Comparison of ENCODE assay signal across 7 mouse cellular contexts in genomic region chr1:36068076-36068475, GRCm38 (mm10). TPM values are rescaled to one million over a fixed set of nuclear protein-coding genes. Genes with fewer than 3 reads are reported as not detected.
DNase-seq lines count a peak whose midpoint lies in the region; ATAC-seq and TF ChIP-seq lines count a peak whose summit lies in the region.

Hs6st1 (plus strand) TSS chr1:36068400.

- peak; percentile 84 for TF ChIP-seq POLR2A in small intestine, adult 2 months (IDR thresholded peaks at IDR 0.05; ENCODE audit: low read depth, low read length)

- ATAC-seq in intestine, postnatal 0 days, result peak; percentile 86
- ATAC-seq in midbrain, embryonic 12.5 days (ENCODE audit: low FRiP score, low read depth), result peak; percentile 90

- H3K4me1 ChIP-seq in intestine, postnatal 0 days (replicated peaks; ENCODE audit: control insufficient read depth, insufficient read depth, low read length), result peaks cover 25% of the 10 kb centered on the region; the same call in 1 of the 2 replicates
- H3K4me1 ChIP-seq in midbrain, embryonic 12.5 days, result peaks cover 73% of the 10 kb centered on the region
- H3K4me1 ChIP-seq in small intestine, adult 2 months (ENCODE audit: control insufficient read depth, insufficient read depth, insufficient read length, low read length), result peaks cover 32% of the 10 kb centered on the region

- peak within 1 kb of the TSS; percentile 69 for H3K4me3 ChIP-seq in intestine, postnatal 0 days (ENCODE audit: low read depth, low read length)
- peak within 1 kb of the TSS; percentile 81 for H3K4me3 ChIP-seq in midbrain, embryonic 12.5 days
- H3K4me3 ChIP-seq in small intestine, adult 2 months (ENCODE audit: low read depth, low read length), result peak within 1 kb of the TSS; percentile 86

- no peak; the same call in 1 of the 2 replicates for TF ChIP-seq CTCF in intestine, postnatal 0 days (IDR thresholded peaks at IDR 0.05; ENCODE audit: low read depth)
- TF ChIP-seq CTCF in small intestine, adult 2 months (IDR thresholded peaks at IDR 0.05; ENCODE audit: extremely low read depth, insufficient read length, insufficient replicate concordance, low read depth, low read length), result no peak

- under 1% methylated on average over 44 of the region's 55 CpGs for WGBS in intestine, postnatal 0 days
- under 1% methylated on average over 31 of the region's 55 CpGs for WGBS in midbrain, embryonic 12.5 days
- under 1% methylated on average over 55 of the region's 55 CpGs for WGBS in small intestine, adult 2 months

- intact Hi-C loops in left cerebral cortex, postnatal 4 days (cut with DNase I), result loop anchor here (5.0 to 10.0 kb wide), 2 partner anchors 1033 to 1176 kb away; no protein-coding TSS in a partner anchor

- peak; percentile 91 for DNase-seq in adrenal gland, adult 8-10 months
- DNase-seq in embryo, embryonic 9.5 days (ENCODE audit: extremely low spot score), result peak; percentile 88
- no peak for DNase-seq in gonadal fat pad, adult 2 months (ENCODE audit: low read depth)
- peak; percentile 95 for DNase-seq in left cerebral cortex, postnatal 4 days

- peak within 1 kb of the TSS; percentile 82 for H3K27ac ChIP-seq in intestine, postnatal 0 days (ENCODE audit: low read depth, low read length)
- H3K27ac ChIP-seq in midbrain, embryonic 12.5 days (replicated peaks), result peak within 1 kb of the TSS; percentile 76
- peak within 1 kb of the TSS; percentile 86 for H3K27ac ChIP-seq in small intestine, adult 2 months (ENCODE audit: insufficient read depth, low read depth, low read length)

- H3K27me3 ChIP-seq in intestine, postnatal 0 days (replicated peaks; ENCODE audit: control insufficient read depth, insufficient read depth, low read length), result no peaks in the 10 kb centered on the region
- peaks cover 18% of the 10 kb centered on the region for H3K27me3 ChIP-seq in midbrain, embryonic 12.5 days
- H3K27me3 ChIP-seq in small intestine, adult 2 months (ENCODE audit: control insufficient read depth, insufficient read depth, low read length), result no peaks in the 10 kb centered on the region

- peak within 1 kb of the TSS; percentile 93 for H3K4me2 ChIP-seq in intestine, postnatal 0 days (replicated peaks; ENCODE audit: low read depth)
- peak within 1 kb of the TSS; percentile 97 for H3K4me2 ChIP-seq in midbrain, embryonic 12.5 days (replicated peaks)

- no peaks in the 10 kb centered on the region for H3K9me3 ChIP-seq in intestine, postnatal 0 days (ENCODE audit: control insufficient read depth)
- no peaks in the 10 kb centered on the region for H3K9me3 ChIP-seq in midbrain, embryonic 12.5 days

- H3K36me3 ChIP-seq in intestine, postnatal 0 days (ENCODE audit: control insufficient read depth, insufficient read depth), result no peaks in the 10 kb centered on the region
- H3K36me3 ChIP-seq in midbrain, embryonic 12.5 days, result no peaks in the 10 kb centered on the region
- H3K36me3 ChIP-seq in small intestine, adult 2 months (ENCODE audit: control insufficient read depth, insufficient read depth, low read length), result peaks cover 2% of the 10 kb centered on the region

- peak within 1 kb of the TSS; percentile 86 for H3K9ac ChIP-seq in intestine, postnatal 0 days (ENCODE audit: low read depth, low read length)
- peak within 1 kb of the TSS; percentile 84 for H3K9ac ChIP-seq in midbrain, embryonic 12.5 days (replicated peaks)

RNA-seq across cellular contexts. Expression of gene Hs6st1, which starts in this region (rescaled TPM):
- 100 to 1,000 TPM in 2 of 4 experiments, 10 to 100 TPM in 2; 70.2 to 122 (median 96.6) TPM for total RNA-seq in adrenal gland, adult 8-10 months (2022)
- polyA plus RNA-seq in gonadal fat pad, adult 2 months (2012; rRNA removed), result 52.1 and 81.7 TPM in 2 replicates
- 6.4 and 6.7 TPM in 2 replicates for polyA plus RNA-seq in intestine, postnatal 0 days (2015; fragmentation: Nextera tagmentation; extraction: Ambion mirVana)
- total RNA-seq in left cerebral cortex, postnatal 4 days (2021), result 10 to 100 TPM; 88.1 to 90.1 TPM
- 10.8 and 11.8 TPM in 2 replicates for polyA plus RNA-seq in midbrain, embryonic 12.5 days (2016; fragmentation: Nextera tagmentation; extraction: Ambion mirVana)
- polyA plus RNA-seq in small intestine, adult 2 months (2012; rRNA removed), result 33.9 and 53.7 TPM in 2 replicates
